Mouse (Mus musculus): ENCODE data around the gene Tmem184b. TPM values are rescaled to one million over a fixed set of nuclear protein-coding genes. Genes with fewer than 3 reads are reported as not detected.

Gene Tmem184b
- polyA plus RNA-seq, 1 experiment from 2014 or later, result 63.1 TPM

DNA sequence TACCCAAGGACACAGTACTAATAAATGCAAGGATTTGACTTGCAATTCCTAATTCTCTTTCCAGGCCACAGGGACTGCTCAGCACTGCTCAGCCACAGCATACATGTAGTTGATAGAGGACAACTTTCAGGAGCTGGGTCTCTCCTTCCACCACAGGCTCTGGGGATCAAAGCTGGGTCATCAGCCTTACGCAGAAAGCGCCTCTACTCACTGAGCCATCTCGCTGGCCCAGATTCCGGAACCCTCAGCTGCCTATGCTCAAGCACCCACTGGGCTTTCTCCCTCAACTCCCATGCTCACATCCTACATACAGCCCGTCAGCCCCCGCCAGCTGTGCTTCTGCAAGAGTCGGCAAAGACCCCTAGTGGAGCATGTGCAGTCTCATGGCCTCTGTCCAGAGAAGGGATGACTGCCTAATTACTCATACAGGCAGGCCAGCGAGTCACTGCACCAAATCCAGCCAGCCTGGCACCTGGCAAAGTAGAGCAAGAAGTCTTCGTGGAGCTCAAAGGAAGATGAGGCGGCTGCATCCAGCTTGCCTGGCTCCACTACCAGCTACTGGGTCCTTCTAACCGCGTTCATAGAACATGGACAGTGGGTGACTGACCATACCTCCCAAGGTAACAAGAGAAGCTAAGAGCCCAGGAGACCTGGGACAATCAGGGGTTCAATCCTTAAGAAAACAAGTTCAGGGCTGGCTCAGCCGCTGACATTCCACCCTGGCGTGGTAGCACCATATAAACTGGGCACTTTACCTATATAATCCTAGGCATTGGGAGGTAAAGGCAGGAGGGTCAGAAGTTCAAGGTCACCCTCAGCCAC lies 3.9 kb downstream of the Tmem184b start:
- H3K9me3 ChIP-seq (ENCODE audit: control insufficient read depth, low read length), result no peaks in the 10 kb centered on the region
- H3K4me3 ChIP-seq (ENCODE audit: low read length), result no peak overlapping the region
- WGBS, result 66% methylated on average over 14 of the region's 14 CpGs
- H3K9ac ChIP-seq (ENCODE audit: low read depth, low read length), result no peak overlapping the region
- peaks cover 57% of the 10 kb centered on the region for H3K4me1 ChIP-seq (ENCODE audit: control insufficient read depth, insufficient read depth, low read length)
- H3K4me2 ChIP-seq (replicated peaks; ENCODE audit: low read depth, low read length), result no peak overlapping the region
- no peak overlapping the region for H3K27ac ChIP-seq (ENCODE audit: low read depth, low read length)
- H3K36me3 ChIP-seq (ENCODE audit: control insufficient read depth, insufficient read depth, low read length), result peaks cover 7% of the 10 kb centered on the region; the same call in 1 of the 2 replicates
- no peak for ATAC-seq (ENCODE audit: low FRiP score, low TSS enrichment)
- H3K27me3 ChIP-seq (ENCODE audit: control insufficient read depth, insufficient read depth, low read length), result no peaks in the 10 kb centered on the region

DNA sequence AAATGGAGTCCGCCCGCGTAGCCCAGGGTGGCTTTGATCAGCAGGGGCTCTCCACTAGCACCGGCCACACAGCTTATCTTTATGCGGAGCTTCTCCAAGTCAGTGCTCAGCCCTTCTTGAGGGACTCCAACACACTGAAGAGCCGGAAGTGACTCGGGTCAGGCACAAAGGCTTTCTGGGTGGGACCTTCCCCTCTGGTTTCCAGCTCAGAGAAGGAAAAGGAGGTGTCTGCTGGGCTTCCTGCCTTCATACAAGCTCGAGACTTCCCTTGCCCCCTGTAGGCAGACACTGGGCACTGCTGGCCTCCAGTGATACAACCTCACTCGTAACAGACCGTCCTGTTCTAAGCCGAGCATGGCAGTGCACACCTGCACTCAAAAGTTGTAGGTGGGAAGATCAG lies 6.6 kb downstream of the Tmem184b start:
- H3K9me3 ChIP-seq (ENCODE audit: control insufficient read depth, low read length), result no peaks in the 10 kb centered on the region
- no peak for ATAC-seq (ENCODE audit: low FRiP score, low TSS enrichment)
- no peaks in the 10 kb centered on the region for H3K27me3 ChIP-seq (ENCODE audit: control insufficient read depth, insufficient read depth, low read length)
- peaks cover 7% of the 10 kb centered on the region; the same call in 1 of the 2 replicates for H3K36me3 ChIP-seq (ENCODE audit: control insufficient read depth, insufficient read depth, low read length)
- no peak overlapping the region; the same call in 1 of the 2 replicates for H3K4me2 ChIP-seq (replicated peaks; ENCODE audit: low read depth, low read length)
- 76% methylated on average over 11 of the region's 11 CpGs for WGBS
- no peak overlapping the region for H3K4me3 ChIP-seq (ENCODE audit: low read length)
- no peak overlapping the region for H3K27ac ChIP-seq (ENCODE audit: low read depth, low read length)
- peak overlapping the region; percentile 18; the same call in 1 of the 2 replicates for H3K9ac ChIP-seq (ENCODE audit: low read depth, low read length)
- peaks cover 70% of the 10 kb centered on the region for H3K4me1 ChIP-seq (ENCODE audit: control insufficient read depth, insufficient read depth, low read length)

DNA sequence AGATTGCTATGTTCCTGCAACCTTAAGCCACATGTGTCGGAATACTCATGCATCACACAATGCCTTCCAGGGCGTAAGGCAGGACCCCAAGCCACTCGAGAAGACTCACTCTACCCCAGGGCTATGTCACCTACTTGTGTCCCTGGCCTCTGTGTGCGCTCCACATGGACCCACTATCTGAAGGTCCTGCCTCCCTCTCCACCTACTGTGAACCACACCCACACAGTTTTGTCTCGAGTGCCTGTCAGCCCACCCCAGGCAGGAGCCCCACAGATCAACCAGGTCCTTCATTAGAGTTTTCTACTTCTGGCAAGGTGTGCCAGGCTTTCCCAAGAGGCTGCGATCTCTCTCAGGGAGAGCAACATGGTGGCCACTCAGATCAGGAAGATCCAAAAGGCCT lies 8.1 kb downstream of the Tmem184b start:
- Histone ChIP-seq H3K4me1 (ENCODE audit: control insufficient read depth, insufficient read depth, low read length) (peaks cover 70% of the 10 kb centered on the region), H3K27ac (ENCODE audit: low read depth, low read length) (no peak overlapping the region), H3K27me3 (ENCODE audit: control insufficient read depth, insufficient read depth, low read length) (no peaks in the 10 kb centered on the region), H3K9ac (ENCODE audit: low read depth, low read length) (no peak overlapping the region), H3K4me3 (ENCODE audit: low read length) (no peak overlapping the region), H3K36me3 (ENCODE audit: control insufficient read depth, insufficient read depth, low read length) (peaks cover 7% of the 10 kb centered on the region; the same call in 1 of the 2 replicates), H3K9me3 (ENCODE audit: control insufficient read depth, low read length) (no peaks in the 10 kb centered on the region), H3K4me2 (replicated peaks; ENCODE audit: low read depth, low read length) (no peak overlapping the region; the same call in 1 of the 2 replicates)
- 72% methylated on average over 6 of the region's 6 CpGs for WGBS
- no peak for ATAC-seq (ENCODE audit: low FRiP score, low TSS enrichment)

DNA sequence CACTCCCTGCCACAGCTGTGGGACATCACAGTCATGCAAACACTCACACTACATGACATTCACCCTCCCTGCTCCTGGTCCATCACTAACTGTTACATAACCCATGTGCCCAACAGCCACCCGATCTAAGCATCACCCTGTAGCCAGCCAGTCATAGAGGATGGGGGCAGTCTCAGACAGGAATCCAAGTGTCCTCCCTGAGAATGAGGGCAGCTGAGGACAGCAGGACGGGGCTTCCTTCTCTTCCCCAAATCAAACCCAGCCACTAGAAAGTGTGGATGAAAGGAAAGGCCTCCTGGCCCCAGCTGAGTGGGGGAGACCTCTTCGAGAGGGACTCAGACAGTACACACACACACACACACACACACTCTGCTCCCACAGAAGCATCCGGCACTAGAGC lies 8.5 kb downstream of the Tmem184b start:
- no peak overlapping the region for H3K9ac ChIP-seq (ENCODE audit: low read depth, low read length)
- no peak overlapping the region for H3K27ac ChIP-seq (ENCODE audit: low read depth, low read length)
- H3K4me1 ChIP-seq (ENCODE audit: control insufficient read depth, insufficient read depth, low read length), result peaks cover 66% of the 10 kb centered on the region
- WGBS, result 57% methylated on average over 4 of the region's 4 CpGs
- ATAC-seq (ENCODE audit: low FRiP score, low TSS enrichment), result no peak
- H3K36me3 ChIP-seq (ENCODE audit: control insufficient read depth, insufficient read depth, low read length), result peaks cover 7% of the 10 kb centered on the region; the same call in 1 of the 2 replicates
- no peak overlapping the region for H3K4me3 ChIP-seq (ENCODE audit: low read length)
- H3K27me3 ChIP-seq (ENCODE audit: control insufficient read depth, insufficient read depth, low read length), result no peaks in the 10 kb centered on the region
- no peaks in the 10 kb centered on the region for H3K9me3 ChIP-seq (ENCODE audit: control insufficient read depth, low read length)
- H3K4me2 ChIP-seq (replicated peaks; ENCODE audit: low read depth, low read length), result no peak overlapping the region

DNA sequence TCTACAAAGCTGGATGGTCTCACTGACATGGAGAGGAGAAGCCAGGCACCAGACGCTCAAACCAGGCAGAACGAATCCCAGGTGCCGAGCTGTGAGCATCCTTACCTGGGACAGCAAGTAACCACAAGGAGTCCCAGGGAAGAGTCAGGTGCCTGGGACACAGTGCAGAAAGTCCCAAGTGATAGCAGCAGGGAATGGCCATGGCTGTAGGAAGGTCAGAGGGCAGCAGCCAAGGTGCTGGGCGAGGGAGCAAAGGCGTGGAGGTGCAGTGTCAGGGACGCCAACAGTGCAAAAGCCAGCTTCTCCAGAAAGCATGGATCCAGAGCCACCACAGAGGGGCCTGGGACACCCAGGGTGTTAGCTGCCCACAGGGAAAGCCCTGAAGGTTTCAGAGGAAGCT lies 10.3 kb downstream of the Tmem184b start:
- ATAC-seq (ENCODE audit: low FRiP score, low TSS enrichment), result no peak
- Histone ChIP-seq H3K4me1 (ENCODE audit: control insufficient read depth, insufficient read depth, low read length) (peaks cover 54% of the 10 kb centered on the region), H3K27me3 (ENCODE audit: control insufficient read depth, insufficient read depth, low read length) (no peaks in the 10 kb centered on the region), H3K9ac (ENCODE audit: low read depth, low read length) (no peak overlapping the region), H3K27ac (ENCODE audit: low read depth, low read length) (no peak overlapping the region), H3K4me2 (replicated peaks; ENCODE audit: low read depth, low read length) (no peak overlapping the region), H3K36me3 (ENCODE audit: control insufficient read depth, insufficient read depth, low read length) (peaks cover 7% of the 10 kb centered on the region; the same call in 1 of the 2 replicates), H3K9me3 (ENCODE audit: control insufficient read depth, low read length) (no peaks in the 10 kb centered on the region), H3K4me3 (ENCODE audit: low read length) (no peak overlapping the region)
- WGBS, result 89% methylated on average over 6 of the region's 6 CpGs

DNA sequence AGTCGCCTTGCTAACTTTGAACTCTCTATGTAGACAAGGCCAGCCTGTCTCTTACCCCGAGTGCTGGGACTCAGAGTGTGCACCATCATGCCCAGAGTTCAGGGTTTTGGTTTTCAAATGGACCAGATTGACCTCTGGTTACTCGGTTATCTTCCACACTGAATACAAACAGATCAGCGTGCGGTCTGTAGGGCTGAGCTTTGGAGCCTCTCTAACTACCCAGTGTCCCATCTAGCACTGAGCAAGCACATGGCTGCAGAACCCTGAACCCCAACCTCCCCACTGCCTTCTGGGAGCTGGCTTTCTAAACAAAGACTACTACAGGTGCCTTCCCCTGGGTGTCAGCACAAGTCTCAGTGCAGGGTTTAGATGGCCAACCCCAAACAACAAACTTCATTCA lies 10.8 kb downstream of the Tmem184b start:
- Histone ChIP-seq H3K27ac (ENCODE audit: low read depth, low read length) (no peak overlapping the region; the same call in 1 of the 2 replicates), H3K27me3 (ENCODE audit: control insufficient read depth, insufficient read depth, low read length) (no peaks in the 10 kb centered on the region), H3K9me3 (ENCODE audit: control insufficient read depth, low read length) (no peaks in the 10 kb centered on the region), H3K9ac (ENCODE audit: low read depth, low read length) (no peak overlapping the region), H3K36me3 (ENCODE audit: control insufficient read depth, insufficient read depth, low read length) (peaks cover 5% of the 10 kb centered on the region; the same call in 1 of the 2 replicates), H3K4me1 (ENCODE audit: control insufficient read depth, insufficient read depth, low read length) (peaks cover 53% of the 10 kb centered on the region), H3K4me2 (replicated peaks; ENCODE audit: low read depth, low read length) (no peak overlapping the region), H3K4me3 (ENCODE audit: low read length) (no peak overlapping the region)
- no peak for ATAC-seq (ENCODE audit: low FRiP score, low TSS enrichment)
- 90% methylated on average over 5 of the region's 5 CpGs for WGBS

DNA sequence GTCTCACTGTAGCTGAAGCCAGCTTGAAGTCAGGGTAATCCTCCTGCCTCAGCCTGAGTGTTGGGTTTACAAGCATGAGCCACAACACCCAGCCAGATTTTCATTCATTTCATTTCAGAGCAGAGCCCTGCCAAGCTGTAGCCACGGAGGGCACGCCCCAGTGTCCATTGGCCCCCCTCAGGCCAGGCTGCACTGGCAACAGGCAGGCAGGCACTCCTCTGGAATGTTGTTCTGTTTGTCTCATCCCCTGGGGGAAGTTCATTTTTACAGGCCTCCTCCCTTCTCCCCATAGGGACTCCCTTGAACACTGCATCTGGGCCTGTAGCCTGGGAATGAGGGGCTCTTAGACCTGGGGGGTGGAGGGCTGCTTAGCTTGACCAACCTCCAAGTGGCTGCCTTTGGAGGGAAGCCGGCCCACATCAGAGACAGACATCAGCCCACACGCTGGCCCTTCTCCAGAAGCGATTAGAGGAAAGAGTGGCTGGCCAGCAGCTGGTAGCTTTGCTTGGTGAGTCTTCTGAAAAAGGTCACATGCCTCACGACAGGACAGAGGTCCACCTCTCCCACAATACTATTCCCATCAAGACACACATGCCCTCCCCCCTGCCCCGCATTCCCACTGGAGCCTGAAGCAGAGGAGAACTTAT lies 11.8 kb downstream of the Tmem184b start:
- H3K9ac ChIP-seq (ENCODE audit: low read depth, low read length), result no peak overlapping the region
- H3K36me3 ChIP-seq (ENCODE audit: control insufficient read depth, insufficient read depth, low read length), result peaks cover 3% of the 10 kb centered on the region; the same call in 1 of the 2 replicates
- WGBS, result 23% methylated on average over 7 of the region's 7 CpGs
- no peaks in the 10 kb centered on the region for H3K9me3 ChIP-seq (ENCODE audit: control insufficient read depth, low read length)
- H3K4me1 ChIP-seq (ENCODE audit: control insufficient read depth, insufficient read depth, low read length), result peaks cover 49% of the 10 kb centered on the region
- no peak overlapping the region for H3K4me2 ChIP-seq (replicated peaks; ENCODE audit: low read depth, low read length)
- no peak overlapping the region for H3K4me3 ChIP-seq (ENCODE audit: low read length)
- H3K27me3 ChIP-seq (ENCODE audit: control insufficient read depth, insufficient read depth, low read length), result no peaks in the 10 kb centered on the region
- H3K27ac ChIP-seq (ENCODE audit: low read depth, low read length), result peak overlapping the region; percentile 64; the same call in 1 of the 2 replicates
- peak; percentile 36 for ATAC-seq (ENCODE audit: low FRiP score, low TSS enrichment)

DNA sequence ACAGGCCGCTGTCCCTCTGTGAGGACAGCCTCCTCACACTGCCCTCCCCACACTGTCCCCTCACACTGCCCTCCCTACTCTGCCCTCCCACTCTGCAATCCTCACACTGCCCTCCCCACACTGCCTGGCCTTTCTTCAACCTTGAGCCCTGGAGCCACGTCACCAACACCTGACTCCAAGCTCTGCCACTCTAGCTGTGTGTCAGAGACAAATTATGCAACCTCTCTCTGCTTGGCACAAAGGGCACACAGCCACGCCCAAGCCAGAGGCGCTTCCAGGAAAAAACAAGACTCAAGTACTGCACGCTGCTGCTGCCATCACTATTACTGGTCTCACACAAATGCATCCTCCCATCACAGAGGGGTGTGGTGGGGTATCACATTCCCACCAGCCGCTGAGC lies 12.9 kb downstream of the Tmem184b start:
- H3K9me3 ChIP-seq (ENCODE audit: control insufficient read depth, low read length), result no peaks in the 10 kb centered on the region
- peaks cover 44% of the 10 kb centered on the region for H3K4me1 ChIP-seq (ENCODE audit: control insufficient read depth, insufficient read depth, low read length)
- no peak for ATAC-seq (ENCODE audit: low FRiP score, low TSS enrichment)
- WGBS, result 78% methylated on average over 6 of the region's 6 CpGs
- no peak overlapping the region for H3K4me3 ChIP-seq (ENCODE audit: low read length)
- H3K27me3 ChIP-seq (ENCODE audit: control insufficient read depth, insufficient read depth, low read length), result no peaks in the 10 kb centered on the region
- H3K9ac ChIP-seq (ENCODE audit: low read depth, low read length), result no peak overlapping the region
- H3K36me3 ChIP-seq (ENCODE audit: control insufficient read depth, insufficient read depth, low read length), result no peaks in the 10 kb centered on the region
- no peak overlapping the region for H3K4me2 ChIP-seq (replicated peaks; ENCODE audit: low read depth, low read length)
- no peak overlapping the region for H3K27ac ChIP-seq (ENCODE audit: low read depth, low read length)

DNA sequence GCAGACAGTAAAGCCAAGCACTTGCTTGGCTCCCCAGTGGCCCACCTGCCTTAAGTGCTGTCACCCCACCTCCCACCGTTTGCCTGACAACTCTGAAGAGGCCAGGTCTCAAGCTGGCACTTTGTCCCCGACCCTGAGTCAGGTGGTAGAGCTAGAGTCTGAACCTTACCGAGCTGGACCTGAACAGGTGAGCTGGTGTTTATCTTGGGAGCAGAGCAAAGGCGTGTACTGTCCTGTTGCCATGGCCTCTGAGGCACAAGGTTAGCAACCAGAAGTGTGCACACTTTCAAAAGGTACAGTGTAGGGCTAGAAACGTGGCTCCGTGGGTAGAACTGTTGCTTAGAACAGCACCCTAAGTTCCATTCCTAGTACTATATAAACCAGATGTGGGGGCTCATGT lies 15.2 kb downstream of the Tmem184b start:
- Histone ChIP-seq H3K27me3 (ENCODE audit: control insufficient read depth, insufficient read depth, low read length) (no peaks in the 10 kb centered on the region), H3K9ac (ENCODE audit: low read depth, low read length) (no peak overlapping the region), H3K4me1 (ENCODE audit: control insufficient read depth, insufficient read depth, low read length) (peaks cover 22% of the 10 kb centered on the region; the same call in 1 of the 2 replicates), H3K36me3 (ENCODE audit: control insufficient read depth, insufficient read depth, low read length) (no peaks in the 10 kb centered on the region), H3K9me3 (ENCODE audit: control insufficient read depth, low read length) (no peaks in the 10 kb centered on the region), H3K4me2 (replicated peaks; ENCODE audit: low read depth, low read length) (no peak overlapping the region), H3K27ac (ENCODE audit: low read depth, low read length) (no peak overlapping the region), H3K4me3 (ENCODE audit: low read length) (no peak overlapping the region)
- WGBS, result 78% methylated on average over 6 of the region's 6 CpGs
- no peak for ATAC-seq (ENCODE audit: low FRiP score, low TSS enrichment)

All from kidney, embryonic 14.5 days (tissue).